Mouse (Mus musculus) liver, adult (tissue): Measurements from ENCODE around the gene Olfr1167.
"Not testable (repeated sequence)": the region's sequence is repeated elsewhere in the genome, so short reads cannot be mapped to it uniquely, and the experiment has no call there.

Source experiments
- GATA4 ChIP-seq: IDR thresholded peaks from 2 replicates; pipeline ENCODE4 v1.6.1; 2014; ENCODE audit warnings: mild to moderate bottlenecking, low read length; ENCODE audit not compliant: insufficient replicate concordance

Olfr1167 gene

GRCm38 (mm10) chr2:88155093-88155492 lies at the start of gene Olfr1167:
Olfr1167 (minus strand) TSS chr2:88155193.
- TF ChIP-seq GATA4 = not testable (repeated sequence)

- no peak for TF ChIP-seq GATA4
These were observed 26.6 kb upstream of the Olfr1167 start, which contains the start of gene Olfr1168 for GRCm38 (mm10) chr2:88181580-88181979. Olfr1168 (plus strand) TSS chr2:88181880.

GRCm38 (mm10) chr2:88128172-88128571 lies 26.8 kb downstream of the Olfr1167 start, which contains the start of gene Olfr1166:
Olfr1166 (minus strand) TSS chr2:88128272.
- no peak for TF ChIP-seq GATA4
